Mouse (Mus musculus): Measurements from ENCODE around the gene Prmt1.

Prmt1 gene

GRCm38 (mm10) chr7:44951960-44952359, 34.4 kb downstream of the Prmt1 start:
- DNase-seq (ENCODE audit: low spot score): peak; percentile 77

- DNase-seq (ENCODE audit: low spot score): no peak
Observed at GRCm38 (mm10) chr7:44949922-44950321, 36.4 kb downstream of the Prmt1 start.

GRCm38 (mm10) chr7:44942904-44943303, 43.5 kb downstream of the Prmt1 start, which contains the start of gene Tsks:
Gene Tsks (plus strand): TSS chr7:44943204.
- DNase-seq (ENCODE audit: low spot score): no peak

GRCm38 (mm10) chr7:44938680-44939079, 47.7 kb downstream of the Prmt1 start:
- no peak for DNase-seq (ENCODE audit: low spot score)

GRCm38 (mm10) chr7:44929204-44930151, 56.9 kb downstream of the Prmt1 start, which contains the start of gene Ap2a1:
Gene Ap2a1 (minus strand): TSS chr7:44929496.
- peak; percentile 100 for DNase-seq (ENCODE audit: low spot score)

GRCm38 (mm10) chr7:44928570-44928969, 57.8 kb downstream of the Prmt1 start:
- DNase-seq (ENCODE audit: low spot score): no peak
